Mouse (Mus musculus) testis, adult 2 months (tissue): Measurements from ENCODE around the gene Rad51b.

Experiments used
- CTCF ChIP-seq: fragments of 200-500 bp; IDR thresholded peaks from 2 replicates; pipeline ENCODE4 v1.5.1; 2012; ENCODE audit warnings: low read depth, mild to moderate bottlenecking, inconsistent platforms, low read length, moderate library complexity; ENCODE audit not compliant: control insufficient read depth, insufficient read depth, insufficient replicate concordance
- POLR2A ChIP-seq: fragments of 200-500 bp; IDR thresholded peaks from 2 replicates; pipeline ENCODE4 v1.6.1; 2012; ENCODE audit warnings: low read depth, mild to moderate bottlenecking, inconsistent platforms, low read length, moderate library complexity; ENCODE audit not compliant: control insufficient read depth

GRCm38 (mm10) chr12:79357631-79358030 lies 60.5 kb downstream of the Rad51b start:
- TF ChIP-seq CTCF, result no peak
- TF ChIP-seq POLR2A, result no peak
